Mouse (Mus musculus) c-Kit-positive CD71-positive TER-119-positive erythroid progenitor cells, embryonic 14.5 days (primary cell): ENCODE results near the gene Lpcat2.

Source experiments
- DNase-seq: peaks from one replicate; pipeline ENCODE4 v3.0.0-alpha.2; 2013; ENCODE audit warnings: low spot score

Lpcat2 gene

GRCm38 (mm10) chr8:92908448-92908847, 53.3 kb downstream of the Lpcat2 start:
- no peak for DNase-seq

- no peak for DNase-seq
Measured at GRCm38 (mm10) chr8:92911477-92911876, 56.3 kb downstream of the Lpcat2 start.

- DNase-seq: no peak
Measured at GRCm38 (mm10) chr8:92913396-92913795, 58.3 kb downstream of the Lpcat2 start.

- no peak for DNase-seq
Measured at GRCm38 (mm10) chr8:92916082-92916481, 60.9 kb downstream of the Lpcat2 start.

GRCm38 (mm10) chr8:92921768-92922167, 66.6 kb downstream of the Lpcat2 start:
- no peak for DNase-seq

- DNase-seq: no peak
Measured at GRCm38 (mm10) chr8:92928986-92929385, 73.8 kb downstream of the Lpcat2 start.

GRCm38 (mm10) chr8:92938056-92938455, 82.9 kb downstream of the Lpcat2 start:
- no peak for DNase-seq

GRCm38 (mm10) chr8:92949071-92949470, 93.9 kb downstream of the Lpcat2 start:
- no peak for DNase-seq

- DNase-seq: no peak
Measured at GRCm38 (mm10) chr8:92950639-92951371, 95.7 kb downstream of the Lpcat2 start.

GRCm38 (mm10) chr8:92954044-92954443, 98.9 kb downstream of the Lpcat2 start:
- no peak for DNase-seq

- no peak for DNase-seq
Measured at GRCm38 (mm10) chr8:92959779-92960178, 104.6 kb downstream of the Lpcat2 start, which contains the start of gene Slc6a2. Gene Slc6a2 (plus strand): TSS chr8:92960079.

- DNase-seq: no peak
Measured at GRCm38 (mm10) chr8:92960451-92960911, 105.3 kb downstream of the Lpcat2 start.

- DNase-seq: no peak
Measured at GRCm38 (mm10) chr8:92961088-92961487, 105.9 kb downstream of the Lpcat2 start.

GRCm38 (mm10) chr8:92964556-92964955, 109.4 kb downstream of the Lpcat2 start:
- no peak for DNase-seq
